Mouse (Mus musculus): ENCODE results near the gene Gm28043. TPM values are rescaled to one million over a fixed set of nuclear protein-coding genes. Genes with fewer than 3 reads are reported as not detected.
A peak's percentile ranks its signal among the peaks of the same experiment; 100 is the strongest.
"Not testable (repeated sequence)": the region's sequence is repeated elsewhere in the genome, so short reads cannot be mapped to it uniquely, and the experiment has no call there.

Gene Gm28043
- polyA plus RNA-seq, 1 experiment from 2014 or later: 2.6 TPM

- Histone ChIP-seq H3K27ac (peak overlapping the region; percentile 74), H3K36me3 (replicated peaks; ENCODE audit: control insufficient read depth, insufficient read depth) (no peaks in the 10 kb centered on the region), H3K9me3 (ENCODE audit: control insufficient read depth, low read length) (no peaks in the 10 kb centered on the region), H3K4me2 (replicated peaks) (peak overlapping the region; percentile 3; the same call in 1 of the 2 replicates), H3K27me3 (ENCODE audit: control insufficient read depth, insufficient read depth, low read length) (no peaks in the 10 kb centered on the region), H3K4me3 (replicated peaks; ENCODE audit: low read length) (no peak overlapping the region), H3K9ac (0 out of 2 replicates have a peak overlapping the region, but pooled peaks have one; percentile 9), H3K4me1 (replicated peaks; ENCODE audit: control insufficient read depth, insufficient read depth, low read length) (peaks cover 47% of the 10 kb centered on the region)
- ATAC-seq (ENCODE audit: low FRiP score): no peak
- WGBS: 56% methylated on average over 19 of the region's 19 CpGs
- peak; percentile 77 for DNase-seq (ENCODE audit: low spot score)
Observed at GRCm38 (mm10) chr17:29711076-29711744, 96.5 kb downstream of the Gm28043 start.

GRCm38 (mm10) chr17:29711745-29712431, 97.2 kb downstream of the Gm28043 start:
- Histone ChIP-seq H3K4me1 (replicated peaks; ENCODE audit: control insufficient read depth, insufficient read depth, low read length) (peaks cover 51% of the 10 kb centered on the region), H3K27ac (peak overlapping the region; percentile 74; the same call in 1 of the 2 replicates), H3K36me3 (replicated peaks; ENCODE audit: control insufficient read depth, insufficient read depth) (no peaks in the 10 kb centered on the region), H3K27me3 (ENCODE audit: control insufficient read depth, insufficient read depth, low read length) (no peaks in the 10 kb centered on the region), H3K4me3 (replicated peaks; ENCODE audit: low read length) (no peak overlapping the region), H3K9me3 (ENCODE audit: control insufficient read depth, low read length) (no peaks in the 10 kb centered on the region), H3K4me2 (replicated peaks) (no peak overlapping the region; the same call in 1 of the 2 replicates), H3K9ac (0 out of 2 replicates have a peak overlapping the region, but pooled peaks have one; percentile 9)
- no peak for ATAC-seq (ENCODE audit: low FRiP score)
- WGBS: 69% methylated on average over 8 of the region's 8 CpGs
- no peak for DNase-seq (ENCODE audit: low spot score)

GRCm38 (mm10) chr17:29712565-29712964, 97.9 kb downstream of the Gm28043 start:
- WGBS: 53% methylated on average over 7 of the region's 7 CpGs
- H3K36me3 ChIP-seq (replicated peaks; ENCODE audit: control insufficient read depth, insufficient read depth): no peaks in the 10 kb centered on the region
- H3K27me3 ChIP-seq (ENCODE audit: control insufficient read depth, insufficient read depth, low read length): no peaks in the 10 kb centered on the region
- no peak for ATAC-seq (ENCODE audit: low FRiP score)
- DNase-seq (ENCODE audit: low spot score): peak; percentile 44
- H3K4me1 ChIP-seq (replicated peaks; ENCODE audit: control insufficient read depth, insufficient read depth, low read length): peaks cover 53% of the 10 kb centered on the region
- no peak overlapping the region for H3K27ac ChIP-seq
- H3K4me3 ChIP-seq (replicated peaks; ENCODE audit: low read length): no peak overlapping the region
- no peak overlapping the region for H3K9ac ChIP-seq
- H3K4me2 ChIP-seq (replicated peaks): no peak overlapping the region
- H3K9me3 ChIP-seq (ENCODE audit: control insufficient read depth, low read length): no peaks in the 10 kb centered on the region

- not testable (repeated sequence) for ATAC-seq (ENCODE audit: low FRiP score); H3K36me3 ChIP-seq (replicated peaks; ENCODE audit: control insufficient read depth, insufficient read depth); H3K27me3 ChIP-seq (ENCODE audit: control insufficient read depth, insufficient read depth, low read length); DNase-seq (ENCODE audit: low spot score); H3K9me3 ChIP-seq (ENCODE audit: control insufficient read depth, low read length); H3K9ac ChIP-seq; H3K4me2 ChIP-seq (replicated peaks); H3K4me3 ChIP-seq (replicated peaks; ENCODE audit: low read length); H3K27ac ChIP-seq
- WGBS: 93% methylated on average over 4 of the region's 4 CpGs
- peaks cover 53% of the 10 kb centered on the region for H3K4me1 ChIP-seq (replicated peaks; ENCODE audit: control insufficient read depth, insufficient read depth, low read length)
Observed at GRCm38 (mm10) chr17:29713734-29714133, 99.1 kb downstream of the Gm28043 start.

GRCm38 (mm10) chr17:29716732-29717445, 102.2 kb downstream of the Gm28043 start, which contains the start of gene Ccdc167:
Gene Ccdc167 (minus strand): TSS chr17:29717044.
- Histone ChIP-seq H3K4me3 (replicated peaks; ENCODE audit: low read length) (peak within 1 kb of the TSS; percentile 40), H3K36me3 (replicated peaks; ENCODE audit: control insufficient read depth, insufficient read depth) (no peaks in the 10 kb centered on the region), H3K27ac (peak within 1 kb of the TSS; percentile 23; the same call in 1 of the 2 replicates), H3K4me2 (replicated peaks) (peak within 1 kb of the TSS; percentile 69), H3K4me1 (replicated peaks; ENCODE audit: control insufficient read depth, insufficient read depth, low read length) (peaks cover 22% of the 10 kb centered on the region), H3K27me3 (ENCODE audit: control insufficient read depth, insufficient read depth, low read length) (no peaks in the 10 kb centered on the region), H3K9ac (peak within 1 kb of the TSS; percentile 63), H3K9me3 (ENCODE audit: control insufficient read depth, low read length) (no peaks in the 10 kb centered on the region)
- DNase-seq (ENCODE audit: low spot score) (peak; percentile 98), ATAC-seq (ENCODE audit: low FRiP score) (peak; percentile 97)
- WGBS: 5% methylated on average over 41 of the region's 41 CpGs

- peaks cover 14% of the 10 kb centered on the region for H3K4me1 ChIP-seq (replicated peaks; ENCODE audit: control insufficient read depth, insufficient read depth, low read length)
- no peaks in the 10 kb centered on the region for H3K27me3 ChIP-seq (ENCODE audit: control insufficient read depth, insufficient read depth, low read length)
- no peak overlapping the region for H3K4me3 ChIP-seq (replicated peaks; ENCODE audit: low read length)
- no peak overlapping the region for H3K27ac ChIP-seq
- H3K4me2 ChIP-seq (replicated peaks): no peak overlapping the region
- WGBS: 84% methylated on average over 8 of the region's 8 CpGs
- H3K9me3 ChIP-seq (ENCODE audit: control insufficient read depth, low read length): no peaks in the 10 kb centered on the region
- H3K9ac ChIP-seq: no peak overlapping the region
- DNase-seq (ENCODE audit: low spot score): no peak
- H3K36me3 ChIP-seq (replicated peaks; ENCODE audit: control insufficient read depth, insufficient read depth): no peaks in the 10 kb centered on the region
- no peak for ATAC-seq (ENCODE audit: low FRiP score)
Observed at GRCm38 (mm10) chr17:29718660-29719059, 104.0 kb downstream of the Gm28043 start.

GRCm38 (mm10) chr17:29719628-29720575, 105.2 kb downstream of the Gm28043 start:
- DNase-seq (ENCODE audit: low spot score): no peak
- Histone ChIP-seq H3K9me3 (ENCODE audit: control insufficient read depth, low read length) (no peaks in the 10 kb centered on the region), H3K4me1 (replicated peaks; ENCODE audit: control insufficient read depth, insufficient read depth, low read length) (peaks cover 14% of the 10 kb centered on the region), H3K36me3 (replicated peaks; ENCODE audit: control insufficient read depth, insufficient read depth) (no peaks in the 10 kb centered on the region), H3K4me2 (replicated peaks) (no peak overlapping the region), H3K9ac (no peak overlapping the region), H3K4me3 (replicated peaks; ENCODE audit: low read length) (no peak overlapping the region), H3K27ac (no peak overlapping the region), H3K27me3 (ENCODE audit: control insufficient read depth, insufficient read depth, low read length) (no peaks in the 10 kb centered on the region)
- WGBS: 72% methylated on average over 13 of the region's 13 CpGs
- ATAC-seq (ENCODE audit: low FRiP score): no peak

- Histone ChIP-seq H3K36me3 (replicated peaks; ENCODE audit: control insufficient read depth, insufficient read depth) (no peaks in the 10 kb centered on the region), H3K27ac (no peak overlapping the region), H3K9me3 (ENCODE audit: control insufficient read depth, low read length) (no peaks in the 10 kb centered on the region), H3K27me3 (ENCODE audit: control insufficient read depth, insufficient read depth, low read length) (no peaks in the 10 kb centered on the region), H3K4me3 (replicated peaks; ENCODE audit: low read length) (no peak overlapping the region), H3K4me2 (replicated peaks) (no peak overlapping the region), H3K4me1 (replicated peaks; ENCODE audit: control insufficient read depth, insufficient read depth, low read length) (peaks cover 10% of the 10 kb centered on the region), H3K9ac (no peak overlapping the region)
- 73% methylated on average over 11 of the region's 11 CpGs for WGBS
- ATAC-seq (ENCODE audit: low FRiP score) (no peak), DNase-seq (ENCODE audit: low spot score) (no peak)
Observed at GRCm38 (mm10) chr17:29720755-29721365, 106.2 kb downstream of the Gm28043 start.

All from hindbrain, embryonic 14.5 days (tissue).